Mouse (Mus musculus) lung, postnatal 10 days (tissue): ENCODE measurements at regions not wholly inside any gene's neighbourhood (a gene's known extent, or its start where the extent isn't known, plus 50 kb on each side); places are given as distances from the start of the nearest gene placed in this dataset.
A peak's percentile ranks its signal among the peaks of the same experiment; 100 is the strongest.

Source experiments
- DNase-seq: peaks from one replicate; pipeline ENCODE4 v3.0.0; 2021

DNA sequence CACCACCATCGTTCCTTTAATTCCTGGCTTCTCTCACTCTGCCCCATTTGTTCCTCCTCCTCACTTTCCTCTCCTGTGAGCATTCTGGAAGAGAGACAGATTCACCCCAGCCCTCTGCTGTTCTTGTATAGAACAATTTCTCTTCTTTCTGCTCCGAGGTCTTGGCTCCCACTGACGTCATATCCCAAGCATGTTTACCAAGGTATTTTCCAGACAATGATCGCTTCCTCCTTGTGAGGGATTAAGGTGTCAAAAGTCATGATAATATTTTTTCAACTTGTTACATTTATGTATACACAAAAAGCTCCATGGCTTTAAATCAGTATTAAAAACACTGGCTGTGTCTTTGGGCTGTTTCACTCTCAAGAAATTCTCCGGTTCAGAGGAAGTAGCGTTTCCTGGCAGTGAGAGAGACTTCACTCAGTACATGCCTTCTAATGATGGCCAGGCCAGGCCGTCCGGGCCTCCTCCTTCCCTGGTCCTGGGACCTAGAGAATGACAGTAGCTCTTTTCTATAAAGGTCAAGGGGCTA, 142.4 kb upstream of the Spdl1 start:
- DNase-seq: peak; percentile 29

DNA sequence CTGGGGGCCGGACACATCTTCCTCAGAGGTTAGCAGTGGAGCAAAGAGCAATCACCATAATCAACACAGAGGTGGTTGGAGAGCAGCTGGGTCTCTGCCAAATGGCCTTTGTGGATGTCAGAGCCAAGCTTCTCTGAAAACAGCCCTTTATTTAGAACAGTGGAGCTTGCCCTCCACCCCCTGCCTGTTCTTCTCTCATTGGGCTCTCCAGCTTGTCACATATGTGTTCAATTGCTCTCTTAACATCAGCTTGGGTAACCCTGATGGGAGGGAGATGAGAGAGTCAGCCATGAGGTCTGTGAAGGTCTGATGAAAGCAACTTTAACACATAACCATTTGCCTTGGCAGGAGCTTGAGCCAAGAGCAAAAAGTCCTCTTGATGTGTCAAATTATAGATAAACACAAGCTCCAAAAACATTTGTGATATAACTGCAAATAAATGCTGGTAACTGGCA, 140.1 kb upstream of the Spdl1 start:
- peak; percentile 70 for DNase-seq

DNA sequence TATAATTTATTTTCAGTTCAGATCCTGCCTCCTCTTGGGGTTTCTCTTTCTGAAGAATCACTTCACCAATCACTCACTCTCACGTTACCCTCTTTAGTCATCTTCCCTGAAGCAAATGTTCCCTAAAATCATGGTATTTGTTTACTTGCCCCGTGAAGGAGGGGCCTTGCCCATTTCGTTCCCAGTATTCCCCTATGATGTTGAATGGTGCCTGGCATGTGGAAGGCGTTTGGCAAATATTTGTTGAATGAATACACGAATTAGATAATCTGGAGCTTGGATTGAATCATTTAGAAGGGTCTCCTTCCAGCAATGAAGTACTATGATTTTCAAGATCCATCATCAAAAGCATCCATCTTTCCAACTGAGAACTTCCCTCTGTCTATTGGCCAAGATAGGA, 139.6 kb upstream of the Spdl1 start:
- DNase-seq: peak; percentile 9

DNA sequence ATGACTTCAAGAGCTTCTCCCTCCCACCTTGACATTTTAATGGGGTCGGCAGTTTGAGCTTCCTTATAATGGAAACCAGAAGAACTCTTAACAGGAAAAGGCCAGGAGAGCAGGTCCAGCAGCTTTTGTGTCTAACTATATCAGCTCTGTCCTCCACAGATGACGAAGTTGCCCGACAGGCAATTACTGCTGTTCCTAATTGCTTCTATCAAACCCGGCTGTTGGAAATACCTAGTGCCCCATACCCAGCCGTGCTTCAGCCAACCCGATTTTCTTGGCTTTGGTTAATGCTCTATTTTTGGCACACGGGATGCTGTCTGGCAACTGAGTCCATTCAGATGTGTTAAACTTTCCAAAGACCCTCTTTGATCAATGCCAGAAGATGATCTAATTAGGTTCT, 125.8 kb upstream of the Spdl1 start:
- no peak for DNase-seq

DNA sequence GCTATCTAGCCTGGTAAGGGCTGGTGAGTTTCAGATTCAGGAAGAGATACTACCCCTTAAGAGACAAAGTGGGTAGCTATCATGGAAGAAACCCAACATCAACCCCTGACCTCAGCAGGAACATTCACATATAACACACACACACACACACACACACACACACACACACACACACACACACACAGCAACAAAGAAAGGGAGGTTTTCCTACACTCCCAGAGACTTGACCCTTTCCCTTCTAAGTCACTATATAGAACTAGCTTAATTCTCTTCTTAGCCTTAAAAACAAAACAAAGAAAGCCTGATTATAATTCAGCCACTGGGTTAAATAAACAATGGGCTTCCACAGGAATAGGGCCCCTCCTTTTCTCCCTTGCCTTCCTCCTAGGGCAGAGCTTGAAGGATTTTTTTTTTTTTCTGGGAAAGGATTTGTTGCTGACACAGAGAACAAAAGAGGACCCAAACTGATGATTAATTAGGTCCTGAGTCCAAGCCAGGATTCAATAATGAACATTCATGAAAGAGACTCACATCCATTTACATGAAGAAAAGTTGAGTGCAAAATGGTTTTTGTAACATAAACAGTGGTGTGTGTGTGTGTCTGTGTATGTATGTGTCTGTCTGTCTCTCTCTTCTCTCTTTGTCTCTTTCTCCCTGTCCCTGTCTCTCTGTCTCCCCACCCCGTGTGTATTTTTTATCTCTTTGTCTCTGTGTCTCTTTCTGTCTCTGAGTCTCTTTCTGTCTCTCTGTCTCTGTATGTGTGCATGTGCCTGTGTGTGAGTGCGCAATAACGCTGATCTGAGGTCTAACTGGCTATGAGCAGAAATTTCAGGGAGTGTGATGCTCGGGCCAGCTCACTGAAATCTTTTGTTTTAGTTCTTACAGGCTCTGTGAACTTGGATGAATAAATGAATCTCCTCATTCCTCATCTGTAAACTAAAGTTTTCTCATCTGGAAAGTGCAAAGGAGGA, 108.3 kb upstream of the Spdl1 start:
- DNase-seq: peak; percentile 44

DNA sequence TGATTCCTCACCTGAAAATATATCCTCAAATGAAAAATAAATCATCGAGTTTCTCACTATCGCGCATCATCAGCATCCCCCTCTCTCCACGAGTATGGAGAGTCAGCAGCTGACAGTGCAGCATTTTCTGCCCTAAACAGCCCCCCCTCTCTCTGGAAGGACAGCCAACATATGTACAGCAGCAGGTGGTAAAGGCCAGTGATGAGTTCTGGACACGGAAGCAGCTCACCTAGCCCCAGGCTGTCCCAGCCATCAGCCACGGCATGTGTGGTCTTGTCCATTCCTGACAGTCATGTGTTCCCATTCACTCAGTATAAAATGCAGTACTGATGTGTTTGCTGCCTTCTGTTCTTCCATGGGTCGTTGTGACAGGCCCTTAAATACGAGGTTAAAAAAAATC, 106.7 kb upstream of the Spdl1 start:
- no peak for DNase-seq

DNA sequence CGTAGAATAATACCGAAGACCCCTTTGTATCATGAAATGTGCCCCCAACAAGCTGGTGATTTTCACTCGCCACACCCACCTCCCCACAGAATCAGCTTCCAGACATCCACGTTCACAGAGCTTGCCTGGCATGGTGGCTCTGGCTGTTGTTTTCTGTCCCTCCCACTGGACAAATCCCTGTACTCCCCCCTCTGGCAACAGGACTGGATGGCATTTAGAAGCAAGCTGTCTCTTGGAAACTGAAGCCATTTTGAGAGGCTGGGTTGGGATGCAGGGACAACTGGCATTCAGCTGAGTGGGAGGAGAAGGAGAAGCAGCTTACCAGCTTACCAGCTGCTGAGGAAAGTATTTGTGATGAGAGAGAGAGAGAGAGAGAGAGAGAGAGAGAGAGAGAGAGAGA, 105.6 kb upstream of the Spdl1 start:
- no peak for DNase-seq

DNA sequence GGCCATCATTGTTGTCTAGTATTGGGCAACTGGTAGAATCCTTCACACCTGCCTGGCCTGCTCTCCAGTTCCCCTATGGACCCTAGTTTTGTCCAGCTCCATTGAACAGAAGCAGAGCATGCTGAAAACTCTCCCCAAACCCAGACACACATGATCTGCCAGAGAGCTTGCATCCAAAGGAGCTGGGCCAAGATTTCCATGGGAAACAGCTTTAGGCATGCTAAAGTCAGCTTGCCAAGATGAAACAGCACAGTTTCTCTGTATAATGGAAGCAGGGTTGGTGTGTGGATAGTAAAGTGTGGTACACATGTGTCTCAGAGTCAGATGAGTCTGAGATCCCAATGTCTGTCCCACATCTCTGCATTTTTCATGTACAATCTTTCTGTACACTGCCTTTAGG, 98.8 kb upstream of the Spdl1 start:
- DNase-seq: no peak

DNA sequence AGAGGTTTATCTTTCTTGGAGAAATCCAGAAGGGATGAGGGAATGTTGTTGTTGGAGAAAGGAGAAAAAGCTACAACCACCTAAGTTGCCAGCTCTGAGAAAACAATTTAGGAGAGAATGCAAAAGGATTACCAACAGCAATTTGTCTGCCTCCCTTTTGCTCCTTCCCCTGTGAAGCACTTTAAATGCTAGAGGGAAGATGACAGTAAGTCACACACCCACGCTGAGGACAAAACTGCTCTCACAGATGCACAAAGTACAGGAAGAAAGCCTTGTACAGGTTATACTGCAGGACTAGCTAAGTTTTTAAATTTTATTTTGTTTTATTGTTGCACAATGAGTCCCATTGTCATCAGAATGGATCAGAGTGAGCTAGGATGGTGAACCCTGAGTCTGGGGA, 83.7 kb upstream of the Spdl1 start:
- no peak for DNase-seq

DNA sequence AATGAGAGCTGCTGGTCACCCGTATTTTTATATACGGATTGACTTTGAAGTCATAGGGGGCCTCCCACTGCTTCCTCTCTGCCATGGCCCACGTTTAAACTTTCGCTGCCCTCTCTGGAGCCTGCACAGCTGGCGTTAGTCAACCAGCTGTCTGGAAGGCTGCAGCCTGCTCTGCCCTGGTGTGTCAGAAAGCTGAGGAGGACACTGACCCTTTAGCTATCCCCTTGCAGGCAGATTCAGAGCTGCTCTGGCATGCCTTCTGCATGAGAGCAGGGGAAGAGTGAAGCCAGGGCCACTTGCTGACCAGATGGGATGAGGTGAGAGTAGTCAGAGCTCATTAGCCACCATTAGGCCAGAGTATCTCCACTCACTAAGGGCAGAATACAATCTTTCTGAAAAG, 76.4 kb upstream of the Spdl1 start:
- DNase-seq: peak; percentile 43

DNA sequence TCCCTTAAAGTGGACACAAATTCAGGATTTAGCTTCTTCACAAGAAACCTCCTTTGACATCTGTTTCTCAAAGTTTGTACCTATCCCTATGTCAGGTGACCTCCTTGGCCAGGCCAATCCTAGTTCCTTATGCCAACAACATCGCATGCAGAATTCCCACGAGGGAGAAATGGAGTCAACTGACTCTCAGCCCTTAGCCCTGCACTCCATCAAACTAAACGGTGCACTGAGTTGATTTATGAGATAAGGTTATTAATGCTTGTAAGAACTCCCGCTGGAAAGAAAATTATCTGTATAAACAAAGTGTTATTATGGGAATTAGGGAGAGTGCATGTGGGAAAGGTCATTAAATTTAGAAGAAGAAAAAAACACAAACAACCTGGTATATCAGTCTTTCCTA, 70.8 kb upstream of the Spdl1 start:
- no peak for DNase-seq

DNA sequence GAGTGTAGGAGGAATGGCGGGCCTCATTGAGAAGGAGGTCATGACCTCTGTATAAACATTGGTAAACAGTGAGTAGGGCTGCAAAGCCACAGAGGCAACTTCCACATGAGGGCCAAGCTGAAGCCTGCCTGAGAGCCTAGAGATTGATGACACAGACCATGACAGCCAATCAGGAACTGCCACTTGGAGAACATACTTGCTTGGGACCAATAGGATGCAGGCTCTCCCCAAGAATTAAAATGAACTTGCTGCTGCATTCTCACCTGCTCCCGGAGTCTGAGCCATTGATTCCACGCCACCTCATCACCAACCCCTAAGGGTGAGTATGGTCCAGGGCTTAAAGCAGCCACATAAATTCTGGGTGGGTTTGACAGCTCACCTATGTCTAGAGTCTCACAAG, 66.0 kb upstream of the Spdl1 start:
- DNase-seq: peak; percentile 38

DNA sequence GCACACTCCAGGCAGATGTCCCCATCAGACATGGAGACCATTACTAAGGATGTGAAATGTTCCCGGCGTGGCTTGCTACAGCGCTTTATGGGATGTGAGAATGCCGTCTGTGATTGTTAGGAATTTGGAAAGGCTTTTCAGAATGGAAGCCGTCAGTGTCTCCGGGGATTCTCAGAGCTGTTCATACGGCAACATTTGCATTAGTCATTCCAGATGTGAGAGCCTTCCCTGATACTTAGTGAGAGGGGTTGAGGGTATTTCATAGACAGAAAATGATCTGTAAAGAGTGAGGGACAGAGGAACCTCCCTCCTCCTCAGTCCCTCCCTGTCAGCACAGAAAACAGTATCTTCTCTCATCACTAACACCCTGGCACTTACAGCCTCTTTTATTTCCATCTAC, 62.2 kb upstream of the Spdl1 start:
- no peak for DNase-seq

DNA sequence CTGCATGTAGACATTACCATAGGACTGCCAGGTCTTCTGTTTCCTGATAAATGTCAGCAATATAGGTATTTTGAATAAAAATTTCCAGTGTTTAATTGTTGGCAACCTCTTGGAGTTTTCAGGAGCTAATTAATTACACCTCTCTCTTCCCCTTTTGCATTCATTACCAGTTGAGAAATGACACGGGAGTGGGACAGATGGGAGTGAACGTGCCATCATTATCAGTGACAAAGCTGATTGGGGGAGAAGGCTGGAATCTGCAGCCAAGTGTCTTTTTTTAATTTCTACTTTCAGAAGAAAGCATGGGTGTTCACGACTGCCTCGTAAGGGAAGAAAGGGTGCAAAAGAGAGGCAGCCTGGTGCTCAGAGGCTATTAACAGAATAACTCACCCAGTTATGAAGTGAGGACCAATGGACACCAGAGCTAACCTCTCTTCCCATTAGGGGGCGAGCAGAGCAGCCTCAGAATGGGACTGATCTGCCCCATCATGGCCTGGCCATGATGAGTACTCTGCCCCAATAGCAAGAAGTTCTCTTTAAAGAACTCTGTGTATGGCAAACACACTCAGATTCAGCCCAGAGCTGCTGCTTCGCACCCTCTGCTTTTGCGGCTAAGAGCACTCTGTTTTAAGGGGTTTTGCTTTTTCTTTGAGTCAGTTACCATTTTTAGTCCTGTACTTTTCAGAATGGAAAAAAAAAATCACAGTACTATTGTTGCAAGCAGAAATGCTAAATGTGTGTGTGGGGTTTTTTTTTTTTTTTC, 55.1 kb upstream of the Spdl1 start:
- DNase-seq: no peak

DNA sequence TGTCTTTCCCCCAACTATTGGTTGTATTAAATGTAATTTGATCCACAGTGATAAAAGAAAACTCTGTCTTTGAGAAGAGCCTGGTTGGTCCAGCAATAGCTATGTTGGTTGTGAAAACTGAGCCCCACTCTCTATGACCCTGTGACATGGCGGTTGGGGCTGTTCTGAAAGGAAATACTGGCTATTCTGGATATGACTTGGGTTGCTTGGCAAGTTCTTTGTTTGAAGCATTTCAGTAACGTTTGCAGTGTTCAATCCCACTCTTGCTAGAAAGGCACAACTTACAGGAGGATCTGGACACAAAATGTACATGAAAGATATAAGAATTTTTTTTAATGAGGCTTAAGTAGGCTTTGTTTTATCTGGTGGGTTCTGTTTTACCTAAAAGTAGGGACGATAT, 54.1 kb upstream of the Spdl1 start:
- DNase-seq: no peak
